Mouse (Mus musculus) monocyte, adult 5-6 weeks (primary cell): ENCODE measurements around the gene Aoc3. TPM values are rescaled to one million over a fixed set of nuclear protein-coding genes. Genes with fewer than 3 reads are reported as not detected.
"Not testable (repeated sequence)": the region's sequence is repeated elsewhere in the genome, so short reads cannot be mapped to it uniquely, and the experiment has no call there.

ENCODE experiments used
- ATAC-seq: fragments of 153-309, 156-312 bp; replicated peaks from 2 replicates; pipeline ENCODE4 v1.8.0; 2017; ENCODE audit warnings: mild to moderate bottlenecking; ENCODE audit not compliant: low TSS enrichment, insufficient number of reproducible peaks, severe bottlenecking, poor library complexity, low FRiP score
- total RNA-seq: library from RNA; stranded (forward); fragments of 200-1000, 200-491, 200-594 nt; gene quantifications from 3 replicates; pipeline ENCODE4 v1.2.3, GENCODE M21; 2017

Gene Aoc3
- total RNA-seq, 1 experiment from 2014 or later: not detected

- no peak for ATAC-seq
Observed at GRCm38 (mm10) chr11:101357505-101358182, 27.2 kb downstream of the Aoc3 start.

DNA sequence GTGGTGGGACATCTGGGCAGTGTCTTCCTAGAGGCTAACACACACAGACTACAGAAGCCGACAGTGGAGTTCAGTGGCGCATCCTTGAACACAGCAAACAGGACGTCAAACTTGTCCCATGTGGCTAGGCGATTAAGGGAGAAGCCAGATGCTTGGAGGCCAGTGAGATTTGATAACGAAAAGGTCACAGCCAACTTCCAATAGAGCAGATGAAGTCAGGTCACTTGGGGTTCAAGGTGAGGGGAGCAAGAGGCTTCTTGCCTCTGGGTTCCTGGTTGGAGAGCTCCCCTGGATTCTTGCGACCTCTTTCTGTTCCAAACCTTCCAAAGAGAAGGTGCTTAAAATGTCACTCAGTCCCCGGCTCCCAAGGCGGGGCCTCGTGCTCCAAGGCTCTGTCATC is 29.4 kb downstream of the Aoc3 start:
- no peak for ATAC-seq

- no peak for ATAC-seq
Observed at GRCm38 (mm10) chr11:101360651-101361113, 30.3 kb downstream of the Aoc3 start.

- no peak for ATAC-seq
Observed at GRCm38 (mm10) chr11:101364531-101364931, 34.1 kb downstream of the Aoc3 start.

DNA sequence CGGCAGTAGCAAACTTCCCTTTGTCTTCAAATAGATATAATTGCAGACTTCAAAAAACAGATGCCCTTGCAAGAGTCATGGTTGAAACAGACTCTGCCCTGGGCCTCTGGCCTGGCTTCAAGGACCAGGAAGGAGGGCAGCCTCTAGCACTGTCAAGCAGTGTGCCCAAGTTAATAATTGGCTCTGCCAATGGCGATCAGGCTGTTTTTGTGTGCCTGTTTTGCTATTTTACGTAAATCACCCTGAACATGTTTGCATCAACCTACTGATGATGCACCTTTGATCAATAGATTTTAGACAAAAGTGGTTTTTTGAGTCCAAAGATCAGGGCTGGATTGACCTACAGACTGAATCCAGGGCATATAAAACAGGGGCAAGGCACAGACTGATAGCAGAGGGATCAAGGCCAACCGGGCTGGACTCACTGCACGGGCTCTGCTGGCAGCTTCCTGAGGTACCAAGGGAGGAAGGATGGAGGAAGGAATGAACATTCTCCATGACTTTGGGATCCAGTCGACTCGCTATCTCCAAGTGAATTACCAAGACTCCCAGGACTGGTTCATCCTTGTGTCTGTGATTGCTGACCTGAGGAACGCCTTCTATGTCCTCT is 37.0 kb downstream of the Aoc3 start, which contains the start of gene G6pc:
Gene G6pc, plus strand, starts transcription at position 236 of the 610 bp plus-strand sequence.
- ATAC-seq: no peak

- no peak for ATAC-seq
Observed at GRCm38 (mm10) chr11:101370141-101370540, 39.7 kb downstream of the Aoc3 start.

DNA sequence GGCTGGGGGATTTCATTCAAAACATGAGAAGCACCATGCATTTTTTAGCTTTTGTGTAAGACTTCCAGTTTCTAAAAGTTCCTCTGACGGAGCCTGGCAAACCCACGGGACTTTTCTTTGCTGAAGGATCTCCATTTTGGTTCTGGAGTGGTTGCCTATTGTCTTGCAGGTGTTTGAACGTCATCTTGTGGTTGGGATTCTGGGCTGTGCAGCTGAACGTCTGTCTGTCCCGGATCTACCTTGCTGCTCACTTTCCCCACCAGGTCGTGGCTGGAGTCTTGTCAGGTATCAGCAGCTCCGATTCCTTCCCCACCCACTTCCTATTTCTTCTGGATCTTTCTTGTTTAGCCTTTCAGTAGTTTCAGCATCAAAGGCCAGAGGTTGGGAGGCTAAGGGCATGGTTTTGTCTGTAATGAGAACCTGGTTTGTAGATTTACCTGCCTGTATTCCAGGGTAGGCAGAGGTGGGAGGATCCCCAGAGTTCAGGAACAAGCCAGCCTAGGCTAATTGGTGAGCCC is 44.1 kb downstream of the Aoc3 start:
- no peak for ATAC-seq

DNA sequence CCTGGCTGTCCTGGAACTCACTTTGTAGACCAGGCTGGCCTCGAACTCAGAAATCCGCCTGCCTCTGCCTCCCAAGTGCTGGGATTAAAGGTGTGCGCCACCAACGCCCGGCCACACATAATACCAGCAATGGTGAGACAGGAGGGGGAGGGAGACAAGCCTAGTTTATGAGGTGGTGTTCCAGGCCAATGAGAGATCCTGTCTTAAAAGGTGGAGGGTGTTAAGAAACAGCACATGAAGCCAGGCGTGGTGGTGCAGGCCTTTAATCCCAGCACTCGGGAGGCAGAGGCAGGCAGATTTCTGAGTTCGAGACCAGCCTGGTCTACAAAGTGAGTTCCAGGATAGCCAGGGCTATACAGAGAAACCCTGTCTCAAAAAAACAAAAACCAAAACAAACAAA is 47.8 kb downstream of the Aoc3 start:
- ATAC-seq: not testable (repeated sequence)

DNA sequence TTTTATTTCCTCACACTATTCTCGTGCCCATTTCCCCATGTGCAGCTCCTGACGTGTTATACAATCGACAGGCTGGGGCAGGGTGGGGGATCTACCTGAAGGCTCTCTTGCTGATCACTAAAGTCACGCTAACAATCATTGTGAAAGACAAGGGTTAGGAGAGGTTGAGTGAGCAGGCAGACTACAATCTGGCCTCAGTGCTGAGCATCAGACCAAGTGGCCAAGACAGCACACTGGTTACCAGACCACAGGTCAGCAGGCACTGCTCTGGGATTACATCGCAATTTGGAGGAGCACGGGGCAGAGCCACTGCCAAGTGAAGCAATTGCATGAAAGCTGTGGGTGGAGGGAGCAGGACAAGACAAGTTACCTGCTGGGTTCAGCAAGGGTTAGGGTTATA is 48.5 kb downstream of the Aoc3 start:
- no peak for ATAC-seq

- ATAC-seq: no peak
Observed at GRCm38 (mm10) chr11:101381817-101382216, 51.4 kb downstream of the Aoc3 start.

Other genes starting within 250 kb of the Aoc3 start
- 11.4 to 16.6 TPM (median 16.1 TPM) in 3 replicates for gene Coasy, start 248.0 kb upstream of the Aoc3 start, total RNA-seq
- gene Mlx, start 243.3 kb upstream of the Aoc3 start, total RNA-seq: 61.7 to 74.7 TPM (median 71.4 TPM) in 3 replicates
- 5.0 to 6.2 TPM in 2 of 3 replicates, not detected in the other for gene Psmc3ip, start 235.2 kb upstream of the Aoc3 start, total RNA-seq
- gene Retreg3, start 210.7 kb upstream of the Aoc3 start, total RNA-seq: 57.9 to 79.4 TPM (median 63.0 TPM) in 3 replicates
- gene Tubg1, start 210.7 kb upstream of the Aoc3 start, total RNA-seq: 8.2 to 25.6 TPM (median 11.0 TPM) in 3 replicates
- gene Tubg2, start 174.7 kb upstream of the Aoc3 start, total RNA-seq: not detected in 3 replicates
- 0.21 to 0.95 TPM (median 0.68 TPM) in 3 replicates for gene Cntnap1, start 160.1 kb upstream of the Aoc3 start, total RNA-seq
- gene Plekhh3, start 159.3 kb upstream of the Aoc3 start, total RNA-seq: 2.2 to 6.3 TPM (median 4.0 TPM) in 3 replicates
- 0.38 TPM in 1 of 3 replicates, not detected in the others for gene Ccr10, start 155.2 kb upstream of the Aoc3 start, total RNA-seq
- gene Ezh1, start 104.1 kb upstream of the Aoc3 start, total RNA-seq: 30.2 to 66.9 TPM (median 42.6 TPM) in 3 replicates
- not detected in 3 replicates for gene Ramp2, start 84.6 kb upstream of the Aoc3 start, total RNA-seq
- gene Vps25, start 76.9 kb upstream of the Aoc3 start, total RNA-seq: 42.7 to 62.9 TPM (median 53.8 TPM) in 3 replicates
- gene Wnk4, start 70.0 kb upstream of the Aoc3 start, total RNA-seq: 0.11 to 1.7 TPM (median 0.19 TPM) in 3 replicates
- 1.8 to 3.2 TPM in 2 of 3 replicates, not detected in the other for gene Cntd1, start 51.6 kb upstream of the Aoc3 start, total RNA-seq
- gene Coa3, start 51.5 kb upstream of the Aoc3 start, total RNA-seq: 18.8 to 43.1 TPM (median 26.8 TPM) in 3 replicates
- gene Becn1, start 28.3 kb upstream of the Aoc3 start, total RNA-seq: 266 to 274 TPM (median 274 TPM) in 3 replicates
- 51.0 to 74.7 TPM (median 73.3 TPM) in 3 replicates for gene Psme3, start 14.4 kb upstream of the Aoc3 start, total RNA-seq
- gene Aoc2, start 5.5 kb upstream of the Aoc3 start, total RNA-seq: 0.53 to 3.6 TPM (median 1.8 TPM) in 3 replicates
- gene G6pc, start 37.0 kb downstream of the Aoc3 start, total RNA-seq: not detected in 3 replicates
- gene Aarsd1, start 87.0 kb downstream of the Aoc3 start, total RNA-seq: 15.4 to 24.5 TPM (median 20.8 TPM) in 3 replicates
- gene Gm27029, start 94.2 kb downstream of the Aoc3 start, total RNA-seq: 5.1 TPM in 1 of 3 replicates, not detected in the others
- gene Rundc1, start 94.5 kb downstream of the Aoc3 start, total RNA-seq: 5.2 to 9.8 TPM (median 8.1 TPM) in 3 replicates
- gene Ptges3l, start 94.7 kb downstream of the Aoc3 start, total RNA-seq: 2.7 TPM in 1 of 3 replicates, not detected in the others
- gene Rpl27, start 111.7 kb downstream of the Aoc3 start, total RNA-seq: 465 to 1,168 TPM (median 1,010 TPM) in 3 replicates
- 65.6 to 68.1 TPM (median 67.1 TPM) in 3 replicates for gene Ifi35, start 117.8 kb downstream of the Aoc3 start, total RNA-seq
- gene Rnd2, start 134.4 kb downstream of the Aoc3 start, total RNA-seq: not detected in 3 replicates
- gene Vat1, start 135.6 kb downstream of the Aoc3 start, total RNA-seq: 13.9 to 14.1 TPM (median 13.9 TPM) in 3 replicates
- gene Brca1, start 221.3 kb downstream of the Aoc3 start, total RNA-seq: 2.9 to 8.0 TPM (median 5.2 TPM) in 3 replicates
- gene Nbr1, start 221.5 kb downstream of the Aoc3 start, total RNA-seq: 67.9 to 104 TPM (median 83.1 TPM) in 3 replicates